Mouse (Mus musculus) heart, postnatal 0 days (tissue): ENCODE data around the gene Arhgef25. TPM values are rescaled to one million over a fixed set of nuclear protein-coding genes. Genes with fewer than 3 reads are reported as not detected.
A peak's percentile ranks its signal among the peaks of the same experiment; 100 is the strongest.

Experiments
- ATAC-seq: fragments of 200-750 bp; cut with Nextera tagmentation; 2 replicates; pipeline ENCODE4 v1.8.0; 2017; ENCODE audit warnings: low read depth, moderate number of reproducible peaks, moderate library complexity; ENCODE audit not compliant: insufficient read depth
- DNase-seq: peaks from one replicate; pipeline ENCODE4 v3.0.0-alpha.2; 2016; ENCODE audit warnings: low spot score
- H3K27ac ChIP-seq: fragments of 300-500 bp; sonication (generic); 2 replicates; pipeline ENCODE4 v1.5.1; 2014; ENCODE audit warnings: low read depth, mild to moderate bottlenecking
- H3K27me3 ChIP-seq: fragments of 300-500 bp; sonication (generic); 2 replicates; pipeline ENCODE4 v1.6.1; 2014; ENCODE audit warnings: low read length, mixed read lengths; ENCODE audit not compliant: control insufficient read depth, insufficient read depth
- H3K36me3 ChIP-seq: fragments of 300-500 bp; sonication (generic); replicated peaks from 2 replicates; pipeline ENCODE4 v1.6.1; 2014; ENCODE audit warnings: low read length, mixed read lengths; ENCODE audit not compliant: control insufficient read depth, insufficient read depth
- H3K4me1 ChIP-seq: fragments of 300-500 bp; sonication (generic); 2 replicates; pipeline ENCODE4 v1.6.1; 2014; ENCODE audit warnings: antibody characterized with exemption; ENCODE audit not compliant: control insufficient read depth, insufficient read depth
- H3K4me2 ChIP-seq: fragments of 300-500 bp; sonication (generic); 2 replicates; pipeline ENCODE4 v1.6.1; 2014; ENCODE audit warnings: low read depth, mild to moderate bottlenecking, low read length, moderate library complexity
- H3K4me3 ChIP-seq: fragments of 300-500 bp; sonication (generic); 2 replicates; pipeline ENCODE4 v1.5.1; 2014; ENCODE audit warnings: low read depth, low read length
- H3K9ac ChIP-seq: fragments of 300-500 bp; sonication (generic); replicated peaks from 2 replicates; pipeline ENCODE4 v1.6.1; 2014; ENCODE audit warnings: low read depth, low read length, mixed read lengths
- H3K9me3 ChIP-seq: fragments of 300-500 bp; sonication (generic); replicated peaks from 2 replicates; pipeline ENCODE4 v1.6.1; 2016; ENCODE audit warnings: low read length; ENCODE audit not compliant: control insufficient read depth
- CTCF ChIP-seq: IDR thresholded peaks from 2 replicates; pipeline ENCODE4 v1.5.1; 2016; ENCODE audit warnings: antibody characterized with exemption, control low read depth, low read depth
- EP300 ChIP-seq: IDR thresholded peaks from 2 replicates; pipeline ENCODE4 v1.6.1; 2016; ENCODE audit warnings: antibody characterized with exemption, low read depth
- WGBS: fragments of 180-500 bp; shearing (Covaris S2); extraction: QIAGEN DNeasy Blood & Tissue Kit; methylation state at CpG from one replicate; pipeline ENCODE4 v1.1.7; 2014; 5-methylcytosine and 5-hydroxymethylcytosine counted together
- polyA plus RNA-seq: library from polyadenylated mRNA; unstranded; fragments of >200 nt; fragmentation: Nextera tagmentation; extraction: Ambion mirVana; gene quantifications from 2 replicates; pipeline ENCODE4 v1.2.1, GENCODE M21; 2015
- total RNA-seq: library from RNA; depleted of rRNA; stranded (reverse); fragments of >200 nt; gene quantifications from 2 replicates; pipeline ENCODE4 v1.2.3, GENCODE M21; 2014; ENCODE audit warnings: low replicate concordance

Gene Arhgef25
- total and polyA plus RNA-seq, 2 experiments from 2014 or later, result 10.0 to 44.2 TPM

DNA sequence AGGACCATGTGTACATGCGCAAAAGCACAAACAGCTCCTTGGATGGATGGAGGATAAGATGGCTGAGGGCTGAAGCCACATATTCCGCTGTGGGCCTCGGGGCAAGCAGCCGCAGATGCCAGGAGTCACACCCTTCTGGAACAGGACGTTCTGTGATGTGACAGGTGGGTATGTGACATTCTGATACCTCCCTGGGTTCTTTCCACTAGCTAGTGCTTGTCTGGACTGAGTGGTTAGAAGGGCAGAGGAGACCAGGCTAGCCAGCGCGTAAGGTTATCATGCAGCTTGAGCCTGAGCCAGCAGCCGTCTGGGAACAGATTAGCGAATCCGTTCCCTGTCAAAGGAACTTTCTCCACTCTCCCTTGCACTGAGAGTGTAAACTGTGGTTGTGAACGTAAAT is 48.9 kb downstream of the Arhgef25 start:
- no peaks in the 10 kb centered on the region for H3K9me3 ChIP-seq
- TF ChIP-seq EP300 (no peak), CTCF (no peak)
- no peak for ATAC-seq
- no peaks in the 10 kb centered on the region for H3K4me1 ChIP-seq
- DNase-seq, result no peak
- H3K4me2 ChIP-seq, result no peak overlapping the region
- no peak overlapping the region for H3K27ac ChIP-seq
- H3K4me3 ChIP-seq, result no peak overlapping the region
- no peak overlapping the region for H3K9ac ChIP-seq
- H3K36me3 ChIP-seq, result no peaks in the 10 kb centered on the region
- 56% methylated on average over 11 of the region's 11 CpGs for WGBS
- no peaks in the 10 kb centered on the region for H3K27me3 ChIP-seq

DNA sequence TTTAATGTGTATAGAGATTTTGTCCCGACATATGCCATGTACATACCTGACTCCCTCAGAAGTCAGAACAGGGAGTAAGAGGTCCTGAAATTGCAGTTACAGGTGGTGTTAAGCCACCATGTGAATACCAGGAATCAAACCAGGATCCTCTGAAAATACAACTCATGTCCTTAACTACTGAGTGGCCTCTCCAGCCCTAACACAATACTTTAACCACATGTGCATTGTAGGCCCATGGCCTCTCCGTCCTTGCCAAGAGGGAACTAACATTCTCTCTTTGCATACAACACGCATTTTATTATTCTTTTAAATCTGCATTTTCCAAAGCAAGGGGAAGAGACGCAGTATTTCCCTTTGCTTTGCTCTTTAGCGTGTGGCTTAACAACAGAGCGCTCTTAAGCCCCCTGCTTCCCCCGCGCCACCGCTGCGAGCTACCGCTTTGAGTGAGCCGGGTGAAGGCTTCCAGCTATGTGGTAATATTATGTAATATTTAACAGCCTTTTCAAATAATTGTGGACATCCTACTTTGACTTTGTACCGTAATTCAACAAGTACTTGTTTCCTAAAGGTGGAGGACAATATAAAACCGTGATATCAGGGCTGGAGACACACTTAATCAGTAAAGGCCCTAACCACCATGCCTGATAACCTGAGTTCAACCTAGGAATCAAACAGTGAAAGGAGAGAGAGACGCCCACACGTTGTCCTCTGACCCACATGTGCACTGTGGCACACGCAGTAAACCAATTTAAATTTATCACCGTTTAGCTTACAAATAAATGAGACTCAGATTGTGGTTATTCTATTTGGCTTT is 51.3 kb downstream of the Arhgef25 start:
- Histone ChIP-seq H3K9ac (no peak overlapping the region), H3K4me1 (no peaks in the 10 kb centered on the region), H3K27ac (no peak overlapping the region), H3K4me3 (no peak overlapping the region), H3K27me3 (no peaks in the 10 kb centered on the region), H3K36me3 (no peaks in the 10 kb centered on the region), H3K9me3 (no peaks in the 10 kb centered on the region), H3K4me2 (no peak overlapping the region)
- 82% methylated on average over 18 of the region's 18 CpGs for WGBS
- TF ChIP-seq CTCF (no peak), EP300 (no peak)
- ATAC-seq, result no peak
- no peak for DNase-seq

DNA sequence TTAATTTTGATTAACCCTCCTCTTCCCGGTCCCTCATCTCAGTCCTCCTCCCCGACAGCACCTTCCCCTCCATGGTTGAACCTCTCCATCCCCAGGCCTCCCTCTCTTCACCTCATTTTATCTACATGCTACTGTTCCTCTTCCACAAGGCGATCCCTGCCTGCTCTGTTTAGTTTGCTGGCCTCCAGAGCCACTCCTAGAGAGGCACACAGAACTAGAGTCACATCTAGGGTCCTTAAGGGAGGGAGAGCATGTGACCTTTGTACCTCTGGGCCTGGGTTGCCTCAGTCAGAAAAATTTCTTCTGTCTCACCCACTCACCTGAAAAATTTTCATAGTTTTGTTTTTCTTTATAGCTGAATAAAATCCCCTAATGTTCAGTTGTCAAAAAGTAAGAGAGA is 52.0 kb downstream of the Arhgef25 start:
- Histone ChIP-seq H3K27ac (no peak overlapping the region), H3K9ac (no peak overlapping the region), H3K4me2 (no peak overlapping the region), H3K9me3 (no peaks in the 10 kb centered on the region), H3K27me3 (no peaks in the 10 kb centered on the region), H3K4me3 (no peak overlapping the region), H3K36me3 (no peaks in the 10 kb centered on the region), H3K4me1 (no peaks in the 10 kb centered on the region)
- DNase-seq (no peak), ATAC-seq (no peak)
- no peak for TF ChIP-seq CTCF
- no peak for TF ChIP-seq EP300
- 66% methylated on average over 3 of the region's 3 CpGs for WGBS

DNA sequence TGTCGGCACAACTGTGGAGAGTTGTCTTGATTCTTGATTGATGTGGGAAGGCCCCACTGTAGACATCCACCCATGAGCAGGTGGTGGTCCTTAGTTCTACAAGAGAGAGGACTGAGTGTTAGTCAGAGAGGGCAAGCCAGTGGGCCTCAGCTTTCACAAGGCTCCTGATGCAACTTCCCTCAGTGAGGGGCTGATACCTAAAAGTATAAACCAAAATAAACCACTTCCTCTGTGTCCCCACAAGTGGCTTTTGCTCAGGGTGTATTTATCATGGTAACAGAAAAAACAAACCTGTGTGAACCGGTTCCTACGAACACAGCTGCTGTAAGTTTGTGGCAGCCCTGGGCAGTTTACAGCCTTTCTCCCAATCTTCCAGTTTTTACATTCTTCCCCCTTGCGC is 53.4 kb downstream of the Arhgef25 start:
- DNase-seq, result no peak
- WGBS, result 73% methylated on average over 4 of the region's 4 CpGs

DNA sequence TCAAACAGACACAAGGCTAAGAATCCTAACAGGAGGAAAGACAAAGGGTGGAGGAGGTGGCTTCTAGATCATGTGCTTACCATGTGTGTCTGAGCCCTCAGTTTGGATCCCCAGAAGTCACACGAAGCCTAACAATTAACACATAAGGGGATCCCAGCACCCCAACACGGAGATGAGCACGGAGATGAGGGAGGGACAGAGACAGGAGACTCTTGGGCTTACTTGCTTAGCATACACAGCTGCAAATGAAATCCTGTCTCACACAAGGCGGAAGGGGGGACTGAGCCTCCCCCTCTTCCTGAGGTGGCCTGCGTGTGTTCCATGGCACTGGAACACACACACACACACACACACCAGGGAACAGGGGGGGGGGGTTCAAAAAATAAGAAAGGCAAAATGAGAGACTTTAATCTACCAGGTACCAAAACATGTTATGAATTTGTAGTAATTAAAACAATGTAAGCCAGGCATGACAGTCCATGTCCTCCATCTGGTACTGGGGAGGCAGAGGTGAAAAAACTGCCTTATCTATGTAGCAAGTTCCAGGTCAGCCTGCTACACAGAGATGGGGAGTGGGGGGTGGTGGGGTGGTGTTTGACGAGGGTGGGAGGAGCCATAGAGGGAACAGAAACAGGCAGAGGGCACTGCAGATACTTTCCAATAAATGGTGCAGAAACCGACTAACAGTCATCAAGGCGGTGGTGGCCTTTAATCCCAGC is 54.6 kb downstream of the Arhgef25 start:
- Histone ChIP-seq H3K4me2 (no peak overlapping the region), H3K9me3 (no peaks in the 10 kb centered on the region), H3K4me1 (no peaks in the 10 kb centered on the region), H3K4me3 (no peak overlapping the region), H3K27me3 (no peaks in the 10 kb centered on the region), H3K27ac (no peak overlapping the region), H3K36me3 (no peaks in the 10 kb centered on the region), H3K9ac (no peak overlapping the region)
- ATAC-seq, result no peak
- WGBS, result 40% methylated on average over 8 of the region's 8 CpGs
- TF ChIP-seq CTCF (no peak), EP300 (no peak)
- DNase-seq, result no peak

More for the DNA sequence above, 53.4 kb downstream of the Arhgef25 start:
- Histone ChIP-seq H3K4me3 (no peak overlapping the region), H3K9ac (no peak overlapping the region), H3K36me3 (no peaks in the 10 kb centered on the region), H3K4me1 (no peaks in the 10 kb centered on the region), H3K9me3 (no peaks in the 10 kb centered on the region), H3K27ac (peak overlapping the region; percentile 32; the same call in 1 of the 2 replicates), H3K4me2 (no peak overlapping the region), H3K27me3 (no peaks in the 10 kb centered on the region)
- ATAC-seq, result no peak
- TF ChIP-seq EP300 (no peak), CTCF (no peak)
